Mouse (Mus musculus): ENCODE measurements around the gene Camta1.

DNA sequence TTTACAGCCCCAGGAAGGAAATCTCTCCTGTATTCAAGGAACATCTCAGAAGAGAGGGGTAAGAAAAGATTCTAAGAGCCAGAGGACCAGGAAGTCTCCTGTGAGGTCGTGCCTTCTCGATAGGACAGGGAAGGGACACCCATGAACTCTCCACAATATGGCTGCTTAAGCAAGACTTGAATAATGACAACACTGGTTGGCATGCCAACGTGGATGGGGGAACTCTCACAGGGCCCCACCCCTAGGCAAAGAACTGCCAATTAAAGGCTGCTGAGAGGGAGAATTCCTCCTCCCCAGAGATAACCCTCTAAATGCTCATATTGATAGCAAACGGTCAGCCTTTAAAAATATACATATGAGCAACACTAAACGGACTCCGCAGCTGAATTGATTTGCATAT is 39.1 kb upstream of the Camta1 start:
- TF ChIP-seq CTCF (conservative IDR thresholded peaks at IDR 0.05; ENCODE audit: insufficient read depth, insufficient read length, low read depth, low read length) (no peak), POLR2A (IDR thresholded peaks at IDR 0.05; ENCODE audit: low read depth, low read length) (no peak)
